11 mouse cellular contexts compared by ENCODE assay signal in genomic region chr11:100168071-100168470, GRCm38 (mm10). TPM values are rescaled to one million over a fixed set of nuclear protein-coding genes. Genes with fewer than 3 reads are reported as not detected.
A peak's percentile ranks its signal among the peaks of the same experiment; 100 is the strongest.
DNase-seq lines count a peak whose midpoint lies in the region; ATAC-seq lines count a peak whose summit lies in the region.
"Had no signal": no experiment of that assay in that cellular context is flagged by ENCODE, and none has a peak within 500 bp of the region (broad histone marks: within the 10 kb centered on the region; RNA-seq: fewer than 3 reads in every experiment).

No protein-coding gene starts in this region.

- H3K4me3 ChIP-seq in embryonic facial prominence, embryonic 14.5 days (ENCODE audit: low read depth, low read length): no peak overlapping the region
- H3K4me3 ChIP-seq in intestine, embryonic 15.5 days (replicated peaks): no peak overlapping the region
- no peak overlapping the region for H3K4me3 ChIP-seq in liver, embryonic 12.5 days
- H3K4me3 ChIP-seq: neural tube, embryonic 15.5 days had no signal

- H3K4me2 ChIP-seq in embryonic facial prominence, embryonic 14.5 days (ENCODE audit: low read depth, low read length): no peak overlapping the region
- peak overlapping the region; percentile 45 for H3K4me2 ChIP-seq in intestine, embryonic 15.5 days (replicated peaks)
- H3K4me2 ChIP-seq in liver, embryonic 12.5 days: no peak overlapping the region
- H3K4me2 ChIP-seq: neural tube, embryonic 15.5 days had no signal

- 67% methylated on average over 8 of the region's 8 CpGs for WGBS in embryonic facial prominence, embryonic 14.5 days
- WGBS in intestine, embryonic 15.5 days: 40% methylated on average over 8 of the region's 8 CpGs
- 68% methylated on average over 8 of the region's 8 CpGs for WGBS in liver, embryonic 12.5 days (ENCODE audit: insufficient replicate concordance)

- no peaks in the 10 kb centered on the region; the same call in 1 of the 2 replicates for H3K4me1 ChIP-seq in embryonic facial prominence, embryonic 14.5 days (ENCODE audit: control insufficient read depth, insufficient read depth, low read length)
- peaks cover 14% of the 10 kb centered on the region for H3K4me1 ChIP-seq in intestine, embryonic 15.5 days (replicated peaks)
- H3K4me1 ChIP-seq in liver, embryonic 12.5 days: no peaks in the 10 kb centered on the region

- no peak overlapping the region for H3K9ac ChIP-seq in embryonic facial prominence, embryonic 14.5 days (ENCODE audit: low read depth, low read length)
- no peak overlapping the region for H3K9ac ChIP-seq in intestine, embryonic 15.5 days
- H3K9ac ChIP-seq in liver, embryonic 12.5 days: no peak overlapping the region
- H3K9ac ChIP-seq: neural tube, embryonic 15.5 days had no signal

- ATAC-seq in embryonic facial prominence, embryonic 14.5 days (ENCODE audit: low read depth): 0 out of 2 replicates have a peak, but pooled peaks have one; percentile 30
- ATAC-seq in intestine, embryonic 15.5 days: peak; percentile 78
- ATAC-seq in liver, embryonic 12.5 days: no peak

- no peaks in the 10 kb centered on the region for H3K27me3 ChIP-seq in embryonic facial prominence, embryonic 14.5 days (replicated peaks; ENCODE audit: control insufficient read depth, insufficient read depth, low read length)
- H3K27me3 ChIP-seq in intestine, embryonic 15.5 days (replicated peaks): no peaks in the 10 kb centered on the region
- H3K27me3 ChIP-seq in liver, embryonic 12.5 days (replicated peaks): no peaks in the 10 kb centered on the region
- H3K27me3 ChIP-seq: neural tube, embryonic 15.5 days had no signal

- H3K36me3 ChIP-seq in embryonic facial prominence, embryonic 14.5 days (ENCODE audit: control insufficient read depth, insufficient read depth, low read length): no peaks in the 10 kb centered on the region
- H3K36me3 ChIP-seq in intestine, embryonic 15.5 days: no peaks in the 10 kb centered on the region
- no peaks in the 10 kb centered on the region for H3K36me3 ChIP-seq in liver, embryonic 12.5 days
- H3K36me3 ChIP-seq: neural tube, embryonic 15.5 days had no signal

- no peak overlapping the region for H3K27ac ChIP-seq in embryonic facial prominence, embryonic 14.5 days (replicated peaks; ENCODE audit: low read depth, low read length)
- peak overlapping the region; percentile 78 for H3K27ac ChIP-seq in intestine, embryonic 15.5 days
- H3K27ac ChIP-seq in liver, embryonic 12.5 days: no peak overlapping the region
- H3K27ac ChIP-seq: neural tube, embryonic 15.5 days had no signal

- DNase-seq in adrenal gland, postnatal 25 days: peak; percentile 21
- no peak for DNase-seq in adrenal gland, postnatal 4 days (ENCODE audit: low spot score in 2 of 2)
- DNase-seq in embryonic facial prominence, embryonic 14.5 days (ENCODE audit: low spot score): peak; percentile 31
- DNase-seq in ovary, postnatal 14 days (ENCODE audit: low spot score): peak; percentile 71
- DNase-seq in layer of hippocampus, adult 9-10 months (ENCODE audit: low spot score): no peak
- no peak for DNase-seq in frontal cortex, postnatal 36 days (ENCODE audit: low spot score in 2 of 2)

- no peaks in the 10 kb centered on the region for H3K9me3 ChIP-seq in embryonic facial prominence, embryonic 14.5 days (ENCODE audit: control insufficient read depth, low read length)
- H3K9me3 ChIP-seq in intestine, embryonic 15.5 days: no peaks in the 10 kb centered on the region
- no peaks in the 10 kb centered on the region for H3K9me3 ChIP-seq in liver, embryonic 12.5 days (replicated peaks)
- H3K9me3 ChIP-seq: neural tube, embryonic 15.5 days had no signal

RNA-seq across cellular contexts. Expression of gene Krt19, which starts 19.6 kb away (rescaled TPM):
- total RNA-seq in adrenal gland, postnatal 25 days (2021): 0.82 and 1.4 TPM in 2 replicates
- total RNA-seq in adrenal gland, postnatal 4 days (2021): 10 to 100 TPM; 11.1 to 12.7 TPM
- polyA plus RNA-seq in embryonic facial prominence, embryonic 14.5 days (2014; fragmentation: Nextera tagmentation; extraction: Ambion mirVana): 82.2 and 120 TPM in 2 replicates
- 743 and 782 TPM in 2 replicates for polyA plus RNA-seq in intestine, embryonic 15.5 days (2015; fragmentation: Nextera tagmentation; extraction: Ambion mirVana)
- polyA plus RNA-seq in liver, embryonic 12.5 days (2016; fragmentation: Nextera tagmentation; extraction: Ambion mirVana): 4.0 and 6.7 TPM in 2 replicates

RNA-seq across cellular contexts. Expression of gene Krt9, which starts 25.0 kb away (rescaled TPM):
- total RNA-seq in adrenal gland, postnatal 25 days (2021): not detected in 2 replicates
- total RNA-seq in adrenal gland, postnatal 4 days (2021): under 1 TPM; 0.11 to 0.22 TPM
- not detected in 2 replicates for polyA plus RNA-seq in embryonic facial prominence, embryonic 14.5 days (2014; fragmentation: Nextera tagmentation; extraction: Ambion mirVana)
- not detected in 2 replicates for polyA plus RNA-seq in intestine, embryonic 15.5 days (2015; fragmentation: Nextera tagmentation; extraction: Ambion mirVana)
- polyA plus RNA-seq in liver, embryonic 12.5 days (2016; fragmentation: Nextera tagmentation; extraction: Ambion mirVana): not detected in 2 replicates

RNA-seq across cellular contexts. Expression of gene Krt15, which starts 32.3 kb away (rescaled TPM):
- not detected in 2 replicates for total RNA-seq in adrenal gland, postnatal 25 days (2021)
- under 1 TPM in 1 of 2 experiments, not detected in 1; 0.31 TPM for total RNA-seq in adrenal gland, postnatal 4 days (2021)
- 156 and 236 TPM in 2 replicates for polyA plus RNA-seq in embryonic facial prominence, embryonic 14.5 days (2014; fragmentation: Nextera tagmentation; extraction: Ambion mirVana)
- polyA plus RNA-seq in intestine, embryonic 15.5 days (2015; fragmentation: Nextera tagmentation; extraction: Ambion mirVana): 4.7 and 5.9 TPM in 2 replicates
- polyA plus RNA-seq in liver, embryonic 12.5 days (2016; fragmentation: Nextera tagmentation; extraction: Ambion mirVana): 0.28 and 0.36 TPM in 2 replicates
- polyA plus RNA-seq: frontal cortex, adult 2 months had no signal

RNA-seq across cellular contexts. Expression of gene Krt14, which starts 39.3 kb away (rescaled TPM):
- total RNA-seq in adrenal gland, postnatal 25 days (2021): not detected in 2 replicates
- under 1 TPM; 0.93 to 0.98 TPM for total RNA-seq in adrenal gland, postnatal 4 days (2021)
- polyA plus RNA-seq in embryonic facial prominence, embryonic 14.5 days (2014; fragmentation: Nextera tagmentation; extraction: Ambion mirVana): 365 and 385 TPM in 2 replicates
- 8.6 and 9.6 TPM in 2 replicates for polyA plus RNA-seq in intestine, embryonic 15.5 days (2015; fragmentation: Nextera tagmentation; extraction: Ambion mirVana)
- polyA plus RNA-seq in liver, embryonic 12.5 days (2016; fragmentation: Nextera tagmentation; extraction: Ambion mirVana): 1.1 and 1.7 TPM in 2 replicates
- total RNA-seq: layer of hippocampus, postnatal 25 days had no signal

RNA-seq across cellular contexts. Expression of gene Krt13, which starts 46.7 kb away (rescaled TPM):
- not detected in 2 replicates for total RNA-seq in adrenal gland, postnatal 25 days (2021)
- not detected for total RNA-seq in adrenal gland, postnatal 4 days (2021)
- 9.6 and 60.5 TPM in 2 replicates for polyA plus RNA-seq in embryonic facial prominence, embryonic 14.5 days (2014; fragmentation: Nextera tagmentation; extraction: Ambion mirVana)
- 0.50 and 0.58 TPM in 2 replicates for polyA plus RNA-seq in intestine, embryonic 15.5 days (2015; fragmentation: Nextera tagmentation; extraction: Ambion mirVana)
- not detected in 2 replicates for polyA plus RNA-seq in liver, embryonic 12.5 days (2016; fragmentation: Nextera tagmentation; extraction: Ambion mirVana)
- total RNA-seq: layer of hippocampus, postnatal 25 days had no signal
- polyA plus RNA-seq: frontal cortex, adult 2 months had no signal

Comparison
In these comparisons a context has a peak if more than half of its experiments do, and no peak if none do; other contexts are left out.
1. DNase-seq: peak in adrenal gland, postnatal 25 days (single experiment), embryonic facial prominence, embryonic 14.5 days (single experiment) and ovary, postnatal 14 days (single experiment); none in adrenal gland, postnatal 4 days (0 of 2), layer of hippocampus, adult 9-10 months (single experiment) and frontal cortex, postnatal 36 days (0 of 2).
2. RNA of gene Krt19, which starts 19.6 kb away (polyA plus RNA-seq): 743 to 782 TPM in intestine, embryonic 15.5 days and 82.2 to 120 TPM in embryonic facial prominence, embryonic 14.5 days; 4.0 to 6.7 TPM in liver, embryonic 12.5 days; every median in the first group is over 10 times any median in the second.
3. RNA of gene Krt15, which starts 32.3 kb away (polyA plus RNA-seq): 156 to 236 TPM in embryonic facial prominence, embryonic 14.5 days; 4.7 to 5.9 TPM in intestine, embryonic 15.5 days and 0.28 to 0.36 TPM in liver, embryonic 12.5 days; every median in the first group is over 10 times any median in the second.